Mouse (Mus musculus): ENCODE measurements around the gene Setd7. TPM values are rescaled to one million over a fixed set of nuclear protein-coding genes. Genes with fewer than 3 reads are reported as not detected.

Setd7 gene
- polyA plus RNA-seq, 1 experiment from 2014 or later = 4.3 TPM

- no peak overlapping the region for H3K4me3 ChIP-seq (ENCODE audit: low read depth, low read length)
- H3K4me1 ChIP-seq (replicated peaks; ENCODE audit: control insufficient read depth, insufficient read depth, low read length) = 0 out of 2 replicates have a peak, but pooled peaks cover 6% of the 10 kb centered on the region
- 57% methylated on average over 10 of the region's 10 CpGs for WGBS
- H3K4me2 ChIP-seq (ENCODE audit: low read depth, low read length, severe bottlenecking) = no peak overlapping the region
- H3K36me3 ChIP-seq (ENCODE audit: control insufficient read depth, insufficient read depth, low read length) = peaks cover 4% of the 10 kb centered on the region; the same call in 1 of the 2 replicates
- ATAC-seq (replicated peaks; ENCODE audit: low FRiP score) (no peak), DNase-seq (ENCODE audit: low spot score) (no peak)
- H3K27ac ChIP-seq (ENCODE audit: low read depth, low read length) = no peak overlapping the region
- H3K9me3 ChIP-seq (ENCODE audit: control insufficient read depth, low read length) = no peaks in the 10 kb centered on the region
- no peaks in the 10 kb centered on the region for H3K27me3 ChIP-seq (ENCODE audit: control insufficient read depth, insufficient read depth, low read length)
- peak overlapping the region; percentile 16; the same call in 1 of the 2 replicates for H3K9ac ChIP-seq (ENCODE audit: low read length)
These were observed 7.7 kb downstream of the Setd7 start for GRCm38 (mm10) chr3:51552841-51553496.

DNA sequence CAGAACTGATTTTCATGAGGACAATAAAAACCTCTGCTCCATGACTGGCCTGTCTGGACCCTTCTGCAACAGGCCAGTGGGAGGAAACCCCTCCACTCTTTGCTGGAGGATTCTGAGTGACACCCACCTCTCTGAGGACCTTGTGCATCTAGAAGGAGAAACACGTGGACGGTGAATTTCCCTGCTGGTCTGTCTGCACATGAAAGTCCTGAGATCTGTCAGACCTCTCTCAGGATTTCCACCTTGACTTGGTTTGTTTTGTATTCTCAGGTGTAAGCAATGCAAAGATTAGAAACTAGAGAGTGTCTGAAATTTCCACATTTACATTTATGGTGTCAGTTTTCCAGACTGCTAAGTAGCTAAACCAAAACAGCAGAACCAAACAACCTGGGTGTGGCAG, 8.5 kb downstream of the Setd7 start:
- Histone ChIP-seq H3K9me3 (ENCODE audit: control insufficient read depth, low read length) (no peaks in the 10 kb centered on the region), H3K4me2 (ENCODE audit: low read depth, low read length, severe bottlenecking) (no peak overlapping the region)

DNA sequence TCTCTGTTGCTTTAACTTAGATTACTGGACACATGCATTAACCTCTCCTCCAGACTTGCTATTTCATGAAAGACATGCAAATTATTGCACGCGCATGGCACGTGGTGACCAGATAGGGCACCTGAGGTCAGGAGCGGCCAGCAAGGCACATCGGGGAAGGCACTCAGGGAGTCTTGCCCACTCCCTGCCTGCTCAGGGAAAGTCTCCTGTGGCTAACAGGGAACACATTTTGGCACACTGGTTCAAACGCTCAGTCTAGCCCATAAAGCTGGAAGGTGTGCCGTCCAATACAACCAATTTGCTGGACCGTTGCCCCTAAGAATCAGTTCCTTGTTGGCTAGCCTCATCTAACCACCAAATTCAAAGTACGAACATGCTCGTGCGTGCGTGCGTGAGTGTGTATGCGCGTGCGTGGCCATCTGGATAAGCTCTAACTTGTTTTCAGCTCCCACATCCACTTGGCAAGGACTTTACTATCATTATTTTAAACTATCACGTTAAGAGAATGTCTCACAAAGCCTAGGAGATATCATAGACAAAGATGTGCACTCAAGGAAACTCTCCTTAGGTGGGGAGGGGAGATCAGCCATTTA, 11.6 kb downstream of the Setd7 start:
- peaks cover 4% of the 10 kb centered on the region; the same call in 1 of the 2 replicates for H3K36me3 ChIP-seq (ENCODE audit: control insufficient read depth, insufficient read depth, low read length)
- no peaks in the 10 kb centered on the region for H3K27me3 ChIP-seq (ENCODE audit: control insufficient read depth, insufficient read depth, low read length)
- no peak overlapping the region for H3K4me2 ChIP-seq (ENCODE audit: low read depth, low read length, severe bottlenecking)
- H3K4me3 ChIP-seq (ENCODE audit: low read depth, low read length) = no peak overlapping the region
- H3K9ac ChIP-seq (ENCODE audit: low read length) = no peak overlapping the region
- H3K4me1 ChIP-seq (replicated peaks; ENCODE audit: control insufficient read depth, insufficient read depth, low read length) = 0 out of 2 replicates have a peak, but pooled peaks cover 2% of the 10 kb centered on the region
- DNase-seq (ENCODE audit: low spot score) = no peak
- 93% methylated on average over 17 of the region's 17 CpGs for WGBS
- no peak overlapping the region for H3K27ac ChIP-seq (ENCODE audit: low read depth, low read length)
- no peaks in the 10 kb centered on the region for H3K9me3 ChIP-seq (ENCODE audit: control insufficient read depth, low read length)
- ATAC-seq (replicated peaks; ENCODE audit: low FRiP score) = no peak

More for the DNA sequence above, 8.5 kb downstream of the Setd7 start:
- DNase-seq (ENCODE audit: low spot score) (no peak), ATAC-seq (replicated peaks; ENCODE audit: low FRiP score) (no peak)
- 90% methylated on average over 2 of the region's 2 CpGs for WGBS
- Histone ChIP-seq H3K27me3 (ENCODE audit: control insufficient read depth, insufficient read depth, low read length) (no peaks in the 10 kb centered on the region), H3K9ac (ENCODE audit: low read length) (no peak overlapping the region), H3K4me3 (ENCODE audit: low read depth, low read length) (no peak overlapping the region), H3K4me1 (replicated peaks; ENCODE audit: control insufficient read depth, insufficient read depth, low read length) (0 out of 2 replicates have a peak, but pooled peaks cover 6% of the 10 kb centered on the region), H3K27ac (ENCODE audit: low read depth, low read length) (no peak overlapping the region), H3K36me3 (ENCODE audit: control insufficient read depth, insufficient read depth, low read length) (peaks cover 4% of the 10 kb centered on the region; the same call in 1 of the 2 replicates)

DNA sequence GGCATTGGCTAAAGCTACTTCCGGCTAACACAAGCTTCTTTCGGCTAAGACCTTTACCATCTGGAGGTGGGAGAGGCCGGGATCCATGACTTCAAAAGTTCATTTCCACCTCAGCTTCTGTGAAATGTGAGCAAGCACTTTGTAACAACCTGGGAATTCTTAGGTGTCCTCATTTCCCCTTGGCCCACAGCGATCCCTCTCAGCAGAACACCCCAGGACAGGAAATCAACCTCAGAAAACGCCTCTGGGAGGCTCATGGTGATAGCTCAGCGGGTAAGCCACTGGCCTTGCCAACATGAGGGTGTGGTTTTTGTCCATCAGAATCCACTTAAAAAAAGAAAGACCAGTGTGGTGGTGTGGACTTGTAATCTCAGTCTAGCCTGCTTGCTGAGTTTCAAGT, 13.1 kb downstream of the Setd7 start:
- H3K27ac ChIP-seq (ENCODE audit: low read depth, low read length) = no peak overlapping the region
- no peak overlapping the region for H3K4me3 ChIP-seq (ENCODE audit: low read depth, low read length)
- H3K36me3 ChIP-seq (ENCODE audit: control insufficient read depth, insufficient read depth, low read length) = peaks cover 4% of the 10 kb centered on the region; the same call in 1 of the 2 replicates
- H3K27me3 ChIP-seq (ENCODE audit: control insufficient read depth, insufficient read depth, low read length) = no peaks in the 10 kb centered on the region
- no peaks in the 10 kb centered on the region for H3K9me3 ChIP-seq (ENCODE audit: control insufficient read depth, low read length)
- no peak overlapping the region for H3K4me2 ChIP-seq (ENCODE audit: low read depth, low read length, severe bottlenecking)
- 93% methylated on average over 6 of the region's 6 CpGs for WGBS
- no peak overlapping the region for H3K9ac ChIP-seq (ENCODE audit: low read length)
- ATAC-seq (replicated peaks; ENCODE audit: low FRiP score) (no peak), DNase-seq (ENCODE audit: low spot score) (no peak)
- no peaks in the 10 kb centered on the region for H3K4me1 ChIP-seq (replicated peaks; ENCODE audit: control insufficient read depth, insufficient read depth, low read length)

DNA sequence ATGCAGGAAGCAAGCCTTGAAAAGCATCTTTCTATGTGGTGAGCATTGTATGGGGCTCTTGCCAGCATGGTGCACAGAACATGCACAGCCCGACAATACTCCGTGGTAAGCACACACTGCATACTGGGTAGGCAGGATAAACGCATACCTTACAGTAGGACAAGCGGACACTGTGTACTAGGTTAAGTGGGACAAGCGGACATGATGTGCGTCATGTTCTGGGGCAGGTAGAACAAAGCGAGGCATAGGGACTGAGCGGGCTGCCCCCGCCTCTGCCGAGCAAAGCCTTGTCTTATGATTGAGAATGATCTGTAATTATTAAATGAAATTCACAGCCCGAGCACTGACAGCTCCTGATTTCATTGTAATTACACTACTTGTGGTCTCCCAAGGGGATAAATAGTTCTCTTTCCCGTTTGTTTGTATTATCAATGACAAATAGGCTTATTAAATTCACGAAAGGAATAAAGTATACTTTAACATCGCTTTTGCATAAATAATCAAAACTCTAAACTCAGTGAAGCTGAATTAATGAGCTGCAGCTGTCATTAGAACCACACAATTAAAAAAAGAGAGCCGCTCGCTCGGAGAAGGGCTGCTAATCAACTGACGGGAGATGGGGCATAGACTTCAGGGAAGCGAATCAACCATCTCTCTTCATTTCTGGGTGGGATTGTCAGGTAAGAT, 16.1 kb downstream of the Setd7 start:
- DNase-seq (ENCODE audit: low spot score) (no peak), ATAC-seq (replicated peaks; ENCODE audit: low FRiP score) (peak; percentile 77)
- Histone ChIP-seq H3K9me3 (ENCODE audit: control insufficient read depth, low read length) (no peaks in the 10 kb centered on the region), H3K4me2 (ENCODE audit: low read depth, low read length, severe bottlenecking) (no peak overlapping the region), H3K27me3 (ENCODE audit: control insufficient read depth, insufficient read depth, low read length) (no peaks in the 10 kb centered on the region), H3K27ac (ENCODE audit: low read depth, low read length) (peak overlapping the region; percentile 59; the same call in 1 of the 2 replicates), H3K4me3 (ENCODE audit: low read depth, low read length) (no peak overlapping the region), H3K36me3 (ENCODE audit: control insufficient read depth, insufficient read depth, low read length) (peaks cover 2% of the 10 kb centered on the region), H3K9ac (ENCODE audit: low read length) (no peak overlapping the region), H3K4me1 (replicated peaks; ENCODE audit: control insufficient read depth, insufficient read depth, low read length) (no peaks in the 10 kb centered on the region)
- 68% methylated on average over 19 of the region's 19 CpGs for WGBS

GRCm38 (mm10) chr3:51540659-51541058, 20.0 kb downstream of the Setd7 start:
- no peak for ATAC-seq (replicated peaks; ENCODE audit: low FRiP score)
- no peaks in the 10 kb centered on the region for H3K9me3 ChIP-seq (ENCODE audit: control insufficient read depth, low read length)
- H3K36me3 ChIP-seq (ENCODE audit: control insufficient read depth, insufficient read depth, low read length) = peaks cover 6% of the 10 kb centered on the region
- no peak overlapping the region for H3K9ac ChIP-seq (ENCODE audit: low read length)
- no peaks in the 10 kb centered on the region for H3K4me1 ChIP-seq (replicated peaks; ENCODE audit: control insufficient read depth, insufficient read depth, low read length)
- no peak overlapping the region for H3K4me2 ChIP-seq (ENCODE audit: low read depth, low read length, severe bottlenecking)
- 94% methylated on average over 9 of the region's 9 CpGs for WGBS
- no peak overlapping the region for H3K4me3 ChIP-seq (ENCODE audit: low read depth, low read length)
- no peaks in the 10 kb centered on the region for H3K27me3 ChIP-seq (ENCODE audit: control insufficient read depth, insufficient read depth, low read length)
- DNase-seq (ENCODE audit: low spot score) = no peak
- H3K27ac ChIP-seq (ENCODE audit: low read depth, low read length) = no peak overlapping the region

- Histone ChIP-seq H3K9me3 (ENCODE audit: control insufficient read depth, low read length) (no peaks in the 10 kb centered on the region), H3K4me2 (ENCODE audit: low read depth, low read length, severe bottlenecking) (no peak overlapping the region), H3K4me3 (ENCODE audit: low read depth, low read length) (no peak overlapping the region), H3K27me3 (ENCODE audit: control insufficient read depth, insufficient read depth, low read length) (no peaks in the 10 kb centered on the region), H3K27ac (ENCODE audit: low read depth, low read length) (no peak overlapping the region), H3K36me3 (ENCODE audit: control insufficient read depth, insufficient read depth, low read length) (peaks cover 6% of the 10 kb centered on the region), H3K9ac (ENCODE audit: low read length) (no peak overlapping the region), H3K4me1 (replicated peaks; ENCODE audit: control insufficient read depth, insufficient read depth, low read length) (no peaks in the 10 kb centered on the region)
- DNase-seq (ENCODE audit: low spot score) = peak; percentile 86
- WGBS = 58% methylated on average over 15 of the region's 15 CpGs
- no peak for ATAC-seq (replicated peaks; ENCODE audit: low FRiP score)
These were observed 20.9 kb downstream of the Setd7 start for GRCm38 (mm10) chr3:51539567-51540408.

DNA sequence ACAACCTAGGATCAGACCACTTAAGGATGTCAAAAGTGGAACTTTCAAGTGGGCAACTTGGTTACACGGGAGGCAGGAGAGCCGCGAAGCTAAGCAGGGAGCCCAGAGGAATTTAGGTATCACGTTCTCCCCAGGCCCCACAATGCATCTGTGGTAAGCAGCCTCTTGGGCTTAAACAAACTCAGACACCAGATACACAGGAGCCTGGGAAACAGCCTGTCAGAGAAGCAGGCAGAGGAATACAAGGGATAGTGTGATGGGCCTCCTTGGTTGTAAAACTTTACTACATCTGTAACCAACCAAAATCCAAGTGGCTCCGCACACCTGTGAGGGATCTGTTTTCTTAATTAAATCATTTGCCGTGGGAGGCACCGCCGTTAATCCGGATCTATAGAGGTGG, 26.7 kb downstream of the Setd7 start:
- WGBS = 94% methylated on average over 9 of the region's 9 CpGs
- ATAC-seq (replicated peaks; ENCODE audit: low FRiP score) (no peak), DNase-seq (ENCODE audit: low spot score) (no peak)
- Histone ChIP-seq H3K27ac (ENCODE audit: low read depth, low read length) (no peak overlapping the region), H3K27me3 (ENCODE audit: control insufficient read depth, insufficient read depth, low read length) (no peaks in the 10 kb centered on the region), H3K4me1 (replicated peaks; ENCODE audit: control insufficient read depth, insufficient read depth, low read length) (no peaks in the 10 kb centered on the region), H3K36me3 (ENCODE audit: control insufficient read depth, insufficient read depth, low read length) (peaks cover 4% of the 10 kb centered on the region; the same call in 1 of the 2 replicates), H3K4me3 (ENCODE audit: low read depth, low read length) (no peak overlapping the region), H3K9me3 (ENCODE audit: control insufficient read depth, low read length) (no peaks in the 10 kb centered on the region), H3K4me2 (ENCODE audit: low read depth, low read length, severe bottlenecking) (no peak overlapping the region), H3K9ac (ENCODE audit: low read length) (no peak overlapping the region)

Data from forebrain, embryonic 11.5 days (tissue).